Mouse (Mus musculus) T-helper 17 cell (primary cell): Measurements from ENCODE around the gene Mex3d.

ENCODE experiments used
- in situ Hi-C, 2 experiments: fragments of 300-600 bp; cut with MboI, MseI; formaldehyde crosslinking; loops; 1 replicate in 1 of 2; 2 replicates in 1 of 2; pipeline ENCODE4 v1.15.1; 2025; ENCODE audit warnings: high pct_unique_total_duplicates in 2 of 2

Mex3d gene

DNA sequence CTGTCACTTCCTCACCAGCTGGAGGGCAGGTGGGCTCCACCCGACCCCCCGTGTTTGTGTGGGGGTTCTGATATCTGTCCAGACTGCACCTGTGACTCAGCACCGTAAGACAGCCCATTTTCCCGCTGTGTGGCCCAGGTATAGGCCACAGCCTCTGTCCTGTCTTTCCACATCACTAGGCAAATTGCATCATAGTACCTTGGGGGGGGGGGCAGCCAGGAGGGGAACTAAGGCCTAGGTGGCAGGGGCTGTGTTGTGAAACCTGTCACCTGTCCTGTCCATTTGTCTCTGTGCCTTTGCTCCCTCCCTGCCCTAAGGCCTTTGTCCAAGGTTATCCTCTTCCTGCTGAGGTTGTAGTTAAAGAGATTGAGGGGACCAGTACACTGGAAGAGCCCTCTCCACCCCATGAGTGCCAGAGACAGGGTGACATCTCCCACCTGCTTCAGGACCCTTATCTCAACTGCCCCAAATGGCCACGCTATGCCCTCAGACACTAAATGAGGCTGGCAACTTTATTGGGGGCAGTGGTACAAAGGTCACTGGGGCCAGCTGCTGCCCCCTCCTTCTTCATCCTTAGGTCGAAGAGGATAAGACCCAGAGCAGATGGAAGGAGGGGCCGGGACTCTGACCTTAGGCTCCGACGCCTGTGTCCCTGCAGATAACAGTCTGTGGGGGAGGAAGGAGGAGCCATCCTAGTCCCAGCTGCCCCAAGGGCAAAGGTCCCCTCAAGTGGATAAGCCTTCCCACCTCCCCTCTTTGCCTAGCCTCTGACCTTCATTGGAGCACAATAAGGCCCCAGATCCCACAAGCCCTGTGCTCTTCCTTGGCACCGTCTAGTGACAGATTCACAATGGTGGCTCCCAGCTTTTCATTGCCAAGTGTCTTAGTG, 55.6 kb downstream of the Mex3d start:
- in situ Hi-C loops: no loop called here

DNA sequence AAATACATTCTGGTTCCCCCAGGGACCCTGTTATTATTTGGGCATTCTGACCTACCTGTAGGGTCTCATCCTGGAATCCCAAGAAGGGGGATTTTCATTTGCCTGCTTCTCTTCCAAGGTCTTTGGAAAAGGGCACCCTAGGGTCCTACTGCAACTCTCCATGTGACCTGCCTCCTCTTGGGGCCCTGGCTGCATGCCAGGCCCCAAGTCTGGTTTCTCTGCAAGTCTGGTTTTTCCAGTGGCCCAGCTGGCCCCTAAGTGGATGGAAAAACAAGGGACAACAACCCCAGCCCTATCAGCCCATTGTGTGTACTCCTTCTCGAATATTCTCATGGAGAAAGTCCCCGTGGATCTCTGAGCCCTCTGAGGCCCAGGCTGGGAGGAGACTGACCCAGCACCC, 56.6 kb downstream of the Mex3d start:
- in situ Hi-C loops: no loop called here
